Mouse (Mus musculus): ENCODE data around the gene H2-Oa.

The H2-Oa gene

GRCm38 (mm10) chr17:34120180-34120723 is 28.1 kb downstream of the H2-Oa start:
- in situ Hi-C loops (cut with MboI, MseI): loop anchor here in 1 of 2 experiments (25.0 kb wide), 1 partner anchor 1117 kb away; the partner anchor contains the start of genes Atp6v1g2, Ddx39b and Nfkbil1

DNA sequence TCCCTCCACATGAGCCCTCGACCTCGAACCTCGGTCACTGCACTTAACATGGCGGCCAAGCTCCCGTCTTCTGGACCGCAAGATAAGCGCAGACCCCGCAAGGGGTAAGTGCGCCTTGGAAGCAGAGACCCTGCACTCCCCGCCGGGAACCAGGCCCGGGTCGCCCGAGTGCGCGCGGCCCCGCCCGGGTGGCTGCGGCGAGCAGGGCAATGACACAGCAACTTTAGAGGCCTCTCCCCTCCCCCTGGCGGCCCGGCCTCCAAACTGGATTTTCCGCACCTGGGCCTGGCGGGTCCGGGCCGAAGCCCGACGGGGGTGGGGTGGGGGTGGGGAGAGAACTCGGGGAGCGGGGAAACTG is 28.7 kb downstream of the H2-Oa start:
- in situ Hi-C loops (cut with MboI, MseI): loop anchor here in 1 of 2 experiments (25.0 kb wide), 1 partner anchor 1117 kb away; the partner anchor contains the start of genes Atp6v1g2, Ddx39b and Nfkbil1

DNA sequence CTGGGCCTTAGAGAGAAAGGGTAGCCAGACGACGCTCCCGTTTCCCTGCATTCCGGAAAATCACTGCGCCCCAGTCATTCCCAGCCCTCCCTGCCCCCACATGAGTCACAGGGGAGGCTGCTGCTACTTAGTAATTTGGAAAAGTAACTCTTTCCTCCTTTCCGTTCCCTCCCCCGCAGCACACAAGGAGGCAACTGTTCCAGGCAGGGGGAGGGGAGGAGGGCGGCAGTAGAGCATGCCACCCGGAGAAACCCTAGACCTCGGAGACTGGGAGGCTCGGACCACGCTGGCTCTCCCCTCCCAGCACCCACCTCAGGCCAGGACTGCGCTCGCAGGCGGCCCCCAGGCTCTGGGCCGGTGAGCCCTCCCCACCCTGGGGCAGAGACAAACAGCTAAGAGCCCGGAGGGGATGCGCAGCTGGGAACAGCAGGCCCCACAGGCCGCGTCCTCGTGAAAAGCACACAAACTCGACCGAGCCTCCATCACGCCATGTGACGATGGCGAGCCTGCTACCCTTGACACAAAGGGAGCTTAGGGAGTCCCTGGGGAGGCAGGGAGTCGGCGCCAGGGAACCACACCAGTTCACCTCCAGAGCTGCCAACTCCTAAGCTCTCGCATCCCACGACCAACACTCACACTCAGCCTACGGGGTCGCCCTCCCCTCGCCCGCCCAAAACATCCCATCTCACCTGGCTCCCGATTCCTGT is 29.2 kb downstream of the H2-Oa start:
- in situ Hi-C loops (cut with MboI, MseI): loop anchor here in 1 of 2 experiments (25.0 kb wide), 1 partner anchor 1116 kb away; the partner anchor contains the start of genes Atp6v1g2, Ddx39b and Nfkbil1

GRCm38 (mm10) chr17:34121879-34122187 is 29.7 kb downstream of the H2-Oa start:
- in situ Hi-C loops (cut with MboI, MseI): loop anchor here in 1 of 2 experiments (25.0 kb wide), 1 partner anchor 1115 kb away; the partner anchor contains the start of genes Atp6v1g2, Ddx39b and Nfkbil1

DNA sequence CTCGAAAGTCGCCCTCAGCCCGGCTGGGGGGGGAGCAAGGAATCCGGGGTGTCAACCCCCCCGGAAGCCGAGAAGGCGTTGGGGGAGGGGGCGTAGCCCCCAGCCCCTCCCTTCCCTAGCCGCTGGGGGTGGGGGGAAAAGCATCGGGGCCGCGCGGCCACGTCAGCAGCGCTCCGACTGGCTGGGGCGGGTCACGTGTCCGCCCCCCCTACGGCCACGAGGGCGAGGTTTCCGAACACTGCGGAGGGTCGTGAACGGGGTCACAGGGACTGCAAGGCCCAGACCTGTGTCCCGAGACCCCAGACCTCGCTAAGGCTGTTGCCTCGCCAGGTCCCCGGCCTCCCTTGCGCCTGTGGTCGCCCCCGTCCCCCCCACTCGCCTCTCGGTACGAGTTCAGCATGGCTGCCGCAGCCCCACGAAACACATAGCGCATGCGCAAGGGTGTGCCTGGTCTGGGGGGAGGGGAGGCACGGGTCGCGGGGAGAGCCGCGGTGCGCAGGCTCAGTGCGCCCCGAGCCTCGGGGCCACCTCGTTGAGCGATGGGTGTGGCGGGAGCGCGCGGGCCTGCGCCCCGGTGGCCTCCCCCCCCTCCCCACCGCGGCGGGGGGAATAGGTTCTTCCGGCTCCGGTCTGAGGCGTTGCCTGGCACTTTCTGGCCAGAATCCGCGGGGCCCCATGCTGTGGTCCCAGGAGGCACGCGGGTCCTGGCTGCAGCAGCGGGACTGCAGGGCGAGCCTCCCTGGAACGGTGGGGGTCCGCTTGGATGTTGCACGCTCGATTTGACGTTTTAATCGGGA is 30.2 kb downstream of the H2-Oa start, which contains the start of gene Brd2:
Brd2 (minus strand) TSS at position 447 of the 797 bp plus-strand sequence.
- in situ Hi-C loops (cut with MboI, MseI): loop anchor here in 1 of 2 experiments (25.0 kb wide), 1 partner anchor 1115 kb away; the partner anchor contains the start of genes Atp6v1g2, Ddx39b and Nfkbil1

DNA sequence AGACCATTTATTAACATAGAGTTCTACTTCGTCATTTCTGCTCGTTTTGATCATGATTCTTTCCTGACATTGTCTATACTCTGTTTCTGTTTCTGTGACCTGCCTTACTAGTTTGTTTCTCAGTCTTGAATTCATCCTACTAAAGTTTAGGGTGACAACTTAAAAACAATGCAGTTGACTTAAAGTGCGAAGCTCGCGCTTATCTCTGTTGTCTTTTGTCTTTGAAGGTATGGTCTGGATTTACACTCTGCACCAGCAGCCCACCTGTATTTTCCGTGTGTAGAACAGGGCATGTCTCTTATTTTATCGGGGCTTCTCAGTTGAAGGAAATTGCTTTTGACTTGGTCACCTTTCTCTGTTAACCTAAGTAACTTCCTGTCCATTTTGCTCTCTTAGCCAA is 31.0 kb downstream of the H2-Oa start:
- in situ Hi-C loops (cut with MboI, MseI): loop anchor here in 1 of 2 experiments (25.0 kb wide), 1 partner anchor 1114 kb away; the partner anchor contains the start of genes Atp6v1g2, Ddx39b and Nfkbil1

- in situ Hi-C loops (cut with MboI, MseI): loop anchor here in 1 of 2 experiments (25.0 kb wide), 1 partner anchor 1114 kb away; the partner anchor contains the start of genes Atp6v1g2, Ddx39b and Nfkbil1
Observed at GRCm38 (mm10) chr17:34123518-34123917, 31.4 kb downstream of the H2-Oa start.

DNA sequence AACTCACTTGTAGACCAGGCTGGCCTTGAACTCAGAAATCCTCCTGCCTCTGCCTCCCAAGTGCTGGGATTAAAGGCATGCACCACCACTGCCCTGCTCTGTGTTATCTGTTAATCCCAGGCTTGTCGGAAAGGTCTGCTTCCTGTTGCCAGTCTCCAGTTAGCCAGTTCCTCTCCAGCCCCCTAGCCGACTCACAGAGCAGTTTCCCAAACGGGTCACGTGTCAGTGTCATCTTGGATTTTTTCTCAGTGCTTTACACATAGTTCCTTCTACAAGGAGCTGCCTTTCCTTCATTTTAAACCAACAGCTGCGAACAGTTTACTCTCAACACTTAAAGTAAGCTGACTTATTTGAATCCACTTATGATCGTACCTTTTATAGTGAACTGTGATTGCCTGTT is 32.5 kb downstream of the H2-Oa start:
- in situ Hi-C loops (cut with MboI, MseI): loop anchor here (5.0 to 25.0 kb wide), 2 partner anchors 83 to 1113 kb away; partner anchors contain the start of genes Atp6v1g2 (in 1 of the 2), Ddx39b (in 1 of the 2) and Nfkbil1 (in 1 of the 2)

DNA sequence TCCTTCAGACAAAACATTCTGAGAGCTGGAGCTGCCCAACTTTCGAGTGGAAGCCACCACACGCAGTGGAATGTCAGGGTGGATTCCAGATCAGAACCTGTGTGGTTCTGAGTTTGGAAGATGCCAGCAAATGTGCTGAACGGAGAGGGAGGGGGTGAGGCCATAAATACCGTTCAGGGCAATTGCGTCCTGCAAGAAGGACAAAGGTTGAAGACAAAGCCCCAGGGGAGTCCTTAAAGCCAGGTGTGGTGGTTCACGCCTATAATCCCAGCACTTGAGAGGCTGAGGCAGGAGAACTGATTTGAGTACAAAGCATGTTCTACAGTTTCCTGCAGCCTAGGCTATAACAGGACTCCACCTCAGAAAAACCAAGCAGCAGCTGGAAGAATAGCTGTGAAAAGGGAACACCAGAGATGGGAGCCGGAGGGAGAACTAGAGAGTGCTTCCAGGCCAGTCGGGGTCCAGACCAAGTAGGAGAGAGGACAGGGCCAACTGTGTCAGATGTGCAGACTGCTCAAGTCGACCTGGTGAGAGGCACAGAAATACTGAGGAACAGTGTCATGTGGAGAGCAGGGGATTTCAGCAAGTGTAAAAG is 34.8 kb downstream of the H2-Oa start:
- in situ Hi-C loops (cut with MboI, MseI): loop anchor here in 1 of 2 experiments (5.0 kb wide), 1 partner anchor 80 kb away; no protein-coding TSS in a partner anchor

- in situ Hi-C loops (cut with MboI, MseI): loop anchor here in 1 of 2 experiments (5.0 kb wide), 1 partner anchor 80 kb away; no protein-coding TSS in a partner anchor
Observed at GRCm38 (mm10) chr17:34127475-34127874, 35.3 kb downstream of the H2-Oa start.

GRCm38 (mm10) chr17:34128264-34128937 is 36.3 kb downstream of the H2-Oa start:
- in situ Hi-C loops (cut with MboI, MseI): loop anchor here in 1 of 2 experiments (5.0 kb wide), 1 partner anchor 79 kb away; no protein-coding TSS in a partner anchor

GRCm38 (mm10) chr17:34128944-34129791 is 37.0 kb downstream of the H2-Oa start:
- in situ Hi-C loops (cut with MboI, MseI): loop anchor here in 1 of 2 experiments (5.0 kb wide), 1 partner anchor 78 kb away; no protein-coding TSS in a partner anchor

- in situ Hi-C loops (cut with MboI, MseI): no loop called here
Observed at GRCm38 (mm10) chr17:34130073-34130947, 38.2 kb downstream of the H2-Oa start.

GRCm38 (mm10) chr17:34131911-34132310 is 39.8 kb downstream of the H2-Oa start:
- in situ Hi-C loops (cut with MboI, MseI): no loop called here

GRCm38 (mm10) chr17:34133289-34133688 is 41.1 kb downstream of the H2-Oa start:
- in situ Hi-C loops (cut with MboI, MseI): no loop called here

GRCm38 (mm10) chr17:34134451-34134850 is 42.3 kb downstream of the H2-Oa start:
- in situ Hi-C loops (cut with MboI, MseI): no loop called here

- in situ Hi-C loops (cut with MboI, MseI): no loop called here
Observed at GRCm38 (mm10) chr17:34135297-34136224, 43.4 kb downstream of the H2-Oa start.

All from T-helper 17 cell (primary cell).